Mouse (Mus musculus): ENCODE results near the gene Itfg1.
A peak's percentile ranks its signal among the peaks of the same experiment; 100 is the strongest.
"Not testable (repeated sequence)": the region's sequence is repeated elsewhere in the genome, so short reads cannot be mapped to it uniquely, and the experiment has no call there.

Gene Itfg1

GRCm38 (mm10) chr8:85840657-85841488 lies at the start of gene Itfg1, which contains the start of gene Phkb:
Gene Itfg1 (minus strand): TSS chr8:85840921.
Gene Phkb (plus strand): TSS chr8:85840959.
- peak; percentile 85 for DNase-seq

- DNase-seq: no peak
Measured at GRCm38 (mm10) chr8:85884811-85885210, 44.1 kb upstream of the Itfg1 start.

DNA sequence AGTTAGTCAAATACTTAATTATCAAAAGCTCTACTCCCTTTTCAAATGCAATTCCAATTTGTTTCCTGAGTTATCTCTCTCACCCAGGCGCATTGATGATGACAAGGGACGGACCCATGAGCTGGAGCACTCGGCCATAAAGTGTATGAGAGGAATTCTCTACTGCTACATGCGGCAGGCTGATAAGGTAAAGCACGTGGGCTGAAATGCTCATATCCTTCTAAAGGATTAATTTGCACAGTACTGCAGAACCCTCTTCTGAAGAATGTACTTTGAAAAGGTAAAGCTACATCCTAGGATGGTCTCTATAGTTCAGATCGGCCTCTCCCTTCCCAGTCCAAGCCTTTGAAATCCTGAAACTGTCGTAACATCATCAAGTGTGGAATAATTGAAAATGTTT lies 38.9 kb upstream of the Itfg1 start:
- no peak for DNase-seq

DNA sequence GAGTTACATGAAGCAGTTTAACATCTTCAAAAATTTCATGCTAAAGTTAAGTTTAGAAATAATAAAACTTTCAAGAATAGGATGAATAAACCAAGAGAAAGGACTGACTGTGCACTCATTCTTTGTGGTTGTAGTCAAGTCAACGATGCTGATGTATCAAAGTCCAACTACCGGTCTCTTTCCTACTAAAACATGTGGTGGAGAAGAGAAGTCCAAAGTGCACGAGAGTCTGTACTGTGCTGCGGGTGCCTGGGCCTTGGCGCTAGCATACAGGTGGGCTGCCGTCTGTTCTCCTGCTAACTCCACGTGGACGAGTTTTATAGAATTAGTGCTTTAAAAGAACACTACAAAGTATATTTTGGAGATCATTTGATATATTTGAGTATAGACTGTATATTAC lies 37.3 kb upstream of the Itfg1 start:
- DNase-seq: no peak

- DNase-seq: no peak
Measured at GRCm38 (mm10) chr8:85871660-85872059, 30.9 kb upstream of the Itfg1 start.

DNA sequence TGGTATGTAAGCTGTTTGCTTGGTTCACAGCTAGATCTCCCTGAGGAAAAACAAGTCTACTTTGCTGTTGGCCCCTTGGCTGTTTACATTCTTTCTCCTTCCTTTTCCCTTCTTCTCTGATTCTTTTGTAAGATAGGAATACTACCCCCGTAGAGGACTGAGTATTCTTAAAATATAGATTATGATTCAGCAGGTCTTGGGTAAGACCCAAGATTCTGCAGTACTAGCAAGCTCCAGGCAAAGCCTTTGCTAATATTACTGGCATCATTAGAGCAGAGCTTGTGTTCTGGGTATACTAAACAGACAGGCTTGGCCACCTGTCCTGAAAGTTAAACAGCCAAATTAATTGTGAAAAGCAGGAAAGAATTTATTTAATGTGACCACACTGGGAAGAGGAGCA lies 21.7 kb upstream of the Itfg1 start:
- DNase-seq: no peak

DNA sequence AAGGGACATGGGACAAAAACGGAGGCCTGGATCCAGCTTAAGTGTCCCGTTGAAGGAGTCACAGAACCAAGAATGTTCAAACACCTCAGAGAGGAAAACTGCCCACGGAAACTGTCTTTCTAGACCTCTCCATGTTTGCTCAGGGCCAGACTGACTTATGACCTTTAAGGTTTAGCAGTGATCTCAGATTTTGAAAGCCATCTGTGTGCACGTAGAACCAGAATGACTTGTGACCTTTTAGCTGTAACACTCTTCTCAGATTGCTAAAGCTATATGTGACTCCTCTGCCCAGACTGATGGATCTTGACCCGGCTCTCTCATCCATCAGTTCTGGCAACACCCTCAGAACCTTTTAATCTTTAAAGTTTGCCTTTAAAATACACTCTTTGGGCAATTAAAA lies 19.9 kb upstream of the Itfg1 start:
- no peak for DNase-seq

DNA sequence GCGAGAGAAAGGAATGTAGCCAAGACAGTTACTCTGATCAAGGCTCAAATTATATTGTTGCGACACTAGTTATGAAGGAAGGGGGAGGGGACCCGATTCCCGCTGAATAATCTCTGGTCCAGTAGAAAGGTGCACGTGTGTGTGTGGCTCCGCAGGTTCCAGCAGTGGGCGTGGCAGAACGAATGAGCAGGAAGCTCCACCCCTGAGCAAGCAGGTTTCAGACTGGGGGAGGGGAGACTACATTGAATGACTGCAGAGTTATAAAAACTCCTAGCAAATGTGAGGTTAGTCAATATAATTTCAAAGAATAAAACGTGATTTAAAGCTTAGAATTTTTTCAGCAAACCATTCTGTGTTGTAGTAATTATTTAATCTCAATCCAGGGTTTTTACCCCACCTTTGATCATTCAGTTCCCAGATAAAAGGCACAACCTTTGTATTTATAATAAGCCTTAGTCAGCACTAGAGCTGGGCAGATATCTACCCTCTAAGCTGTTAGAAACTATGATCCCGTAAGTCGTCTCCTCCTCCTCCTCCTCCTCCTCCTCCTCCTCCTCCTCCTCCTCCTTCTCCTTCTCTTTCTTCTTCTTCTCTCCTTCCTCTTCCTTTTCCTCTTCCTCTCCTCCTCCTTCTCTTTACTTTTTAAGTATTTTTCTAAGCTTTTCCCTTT lies 16.6 kb upstream of the Itfg1 start:
- not testable (repeated sequence) for DNase-seq

DNA sequence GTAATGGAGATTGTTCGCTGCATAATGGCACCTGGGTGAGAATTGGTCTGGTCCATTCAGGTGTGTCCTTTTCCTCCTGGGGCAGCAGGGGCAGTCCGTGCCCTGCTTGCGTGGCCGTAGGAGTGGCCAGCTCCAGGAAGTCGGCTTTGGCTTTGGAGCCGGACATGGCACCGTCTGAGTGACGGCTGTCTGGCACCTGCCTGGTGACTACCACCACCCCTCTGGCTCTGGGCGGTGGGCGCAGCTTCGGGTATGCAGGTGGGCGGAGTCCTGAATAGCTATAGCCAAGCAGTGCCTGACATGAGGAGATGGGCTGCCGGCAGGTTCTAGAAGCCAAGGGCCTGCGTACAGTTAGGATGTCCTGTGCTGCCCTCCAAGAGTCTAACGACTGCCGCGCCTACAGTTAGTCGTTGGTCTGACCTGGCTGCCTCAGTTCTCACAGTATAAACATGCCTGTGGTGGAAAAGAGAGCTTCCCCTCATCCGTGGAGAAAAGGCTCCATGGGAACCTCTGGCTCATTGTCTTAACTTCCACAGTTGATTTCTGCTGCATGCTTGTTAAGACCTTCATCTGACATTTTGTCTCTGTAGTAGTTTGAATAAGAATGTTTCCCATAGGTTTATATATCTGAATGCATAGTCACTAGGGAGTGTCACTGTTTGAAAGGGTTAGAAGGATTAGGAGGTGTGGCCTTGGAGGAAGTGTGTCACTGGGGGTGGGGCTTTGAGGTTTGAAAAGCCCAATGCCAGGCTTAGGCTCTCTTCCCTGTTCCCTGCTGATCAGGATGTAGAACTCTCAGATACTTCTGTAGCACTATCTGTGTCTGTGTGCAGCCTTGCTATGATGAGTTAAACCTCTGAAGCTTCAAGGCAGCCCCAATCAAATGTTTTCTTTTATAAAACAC lies 13.8 kb upstream of the Itfg1 start:
- no peak for DNase-seq

- no peak for DNase-seq
Measured at GRCm38 (mm10) chr8:85845887-85846286, 5.2 kb upstream of the Itfg1 start.

- no peak for DNase-seq
Measured at GRCm38 (mm10) chr8:85841489-85841795, 721 bp upstream of the Itfg1 start.

GRCm38 (mm10) chr8:85839916-85840656 lies 635 bp downstream of the Itfg1 start:
- no peak for DNase-seq

DNA sequence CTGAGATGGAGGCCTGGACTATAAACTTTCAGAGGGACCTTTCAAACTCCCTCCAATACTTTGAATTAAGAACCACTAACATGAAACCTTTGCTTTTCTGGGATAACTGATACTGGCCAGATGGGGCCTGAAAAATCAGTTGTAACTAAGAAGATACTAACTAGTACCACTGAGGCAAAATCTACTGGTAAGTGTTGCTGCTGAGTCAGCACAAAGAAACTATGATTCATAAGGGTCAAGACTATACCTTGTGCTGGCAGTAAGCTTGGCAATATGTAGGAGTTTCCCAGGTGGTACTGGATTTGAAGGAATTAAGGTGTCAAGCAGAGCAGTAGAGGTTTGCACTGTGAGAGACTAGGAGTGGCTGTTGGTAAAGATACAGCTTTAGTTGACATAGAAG lies 27.1 kb downstream of the Itfg1 start:
- DNase-seq: no peak

- DNase-seq: no peak
Measured at GRCm38 (mm10) chr8:85801408-85801807, 39.3 kb downstream of the Itfg1 start.

GRCm38 (mm10) chr8:85800164-85800563 lies 40.6 kb downstream of the Itfg1 start:
- no peak for DNase-seq

DNA sequence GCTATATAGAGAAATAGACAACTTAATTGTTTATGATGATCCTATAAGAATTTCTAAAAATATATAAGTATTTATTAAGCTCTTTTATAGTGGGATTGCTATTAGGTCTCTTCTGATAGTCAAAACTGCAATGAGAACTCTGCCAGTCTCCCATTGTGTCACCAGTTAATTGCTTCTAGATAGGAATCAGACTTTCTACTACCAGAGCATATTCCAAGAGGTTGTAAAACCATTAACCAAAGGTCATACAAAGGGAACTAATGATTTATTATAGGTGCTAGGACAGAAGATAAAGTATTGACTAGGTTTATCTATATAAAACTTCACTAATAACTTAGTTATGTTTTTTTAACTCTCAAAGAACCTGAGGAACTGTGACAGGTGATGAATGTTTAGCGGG lies 44.3 kb downstream of the Itfg1 start:
- DNase-seq: not testable (repeated sequence)

DNA sequence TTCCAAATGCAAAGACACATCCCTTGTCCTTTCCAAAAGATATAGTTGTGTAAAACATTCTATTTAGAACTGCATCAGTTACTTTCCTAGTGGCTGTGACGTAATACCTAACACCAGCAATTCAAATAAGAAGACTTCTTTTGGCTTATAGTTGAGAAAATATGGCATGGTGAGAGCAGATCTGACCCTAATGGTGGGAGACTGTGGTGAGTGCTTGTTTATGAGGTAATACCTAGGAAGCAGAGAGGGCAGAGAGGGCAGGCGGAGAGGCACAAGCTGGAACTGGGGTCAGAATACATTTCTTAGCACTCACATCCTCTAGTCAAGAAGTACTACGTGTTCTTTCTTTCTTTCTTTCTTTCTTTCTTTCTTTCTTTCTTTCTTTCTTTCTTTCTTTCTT lies 52.4 kb downstream of the Itfg1 start:
- no peak for DNase-seq

- DNase-seq: no peak
Measured at GRCm38 (mm10) chr8:85787909-85788308, 52.8 kb downstream of the Itfg1 start.

- DNase-seq: no peak
Measured at GRCm38 (mm10) chr8:85785506-85785905, 55.2 kb downstream of the Itfg1 start.

DNA sequence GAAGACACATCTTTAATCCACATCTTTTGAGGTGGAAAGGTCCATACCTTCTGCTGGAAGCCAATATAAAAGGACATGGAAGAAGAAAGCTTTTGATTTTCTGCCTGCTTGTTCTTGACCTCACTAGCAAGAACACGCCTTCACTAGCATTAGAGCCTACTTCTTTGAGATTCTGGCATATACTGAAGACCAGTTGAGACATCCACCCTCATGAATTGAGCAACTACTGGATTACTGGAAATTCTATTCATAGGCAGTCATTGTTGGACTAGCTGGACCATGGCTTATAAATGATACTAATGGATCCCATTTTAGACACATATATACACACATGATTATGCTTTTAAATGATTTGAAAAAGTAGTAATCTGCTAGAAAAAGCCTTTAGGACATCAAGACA lies 56.9 kb downstream of the Itfg1 start:
- DNase-seq: no peak

- peak; percentile 27 for DNase-seq
Measured at GRCm38 (mm10) chr8:85780091-85780490, 60.6 kb downstream of the Itfg1 start.

GRCm38 (mm10) chr8:85745053-85745452 lies 95.7 kb downstream of the Itfg1 start:
- DNase-seq: no peak

- DNase-seq: no peak
Measured at GRCm38 (mm10) chr8:85730545-85730944, 110.2 kb downstream of the Itfg1 start.

Data from cerebellum, adult 11-12 months (tissue).